Mouse (Mus musculus): ENCODE measurements at regions not wholly inside any gene's neighbourhood (a gene's known extent, or its start where the extent isn't known, plus 50 kb on each side); places are given as distances from the start of the nearest gene placed in this dataset.

Small RNAs in the stretch of these regions (microRNA-seq; reads per million reads assigned to microRNA genes)
- gene Gm23416, result 0 reads per million in 2 experiments
